Mouse (Mus musculus) embryonic facial prominence, embryonic 14.5 days (tissue): ENCODE data around the gene Card10. TPM values are rescaled to one million over a fixed set of nuclear protein-coding genes. Genes with fewer than 3 reads are reported as not detected.
A peak's percentile ranks its signal among the peaks of the same experiment; 100 is the strongest.

Experiments used
- ATAC-seq: fragments of 200-750 bp; cut with Nextera tagmentation; 2 replicates; pipeline ENCODE4 v1.8.0; 2017; ENCODE audit warnings: low read depth, moderate number of reproducible peaks, moderate TSS enrichment
- DNase-seq: peaks from one replicate; pipeline ENCODE4 v3.0.0-alpha.2; 2015; ENCODE audit warnings: low spot score
- H3K27ac ChIP-seq: fragments of 300-500 bp; sonication (generic); replicated peaks from 2 replicates; pipeline ENCODE4 v1.5.1; 2014; ENCODE audit warnings: low read depth, mild to moderate bottlenecking, low read length, moderate library complexity
- H3K27me3 ChIP-seq: fragments of 300-500 bp; sonication (generic); replicated peaks from 2 replicates; pipeline ENCODE4 v1.6.1; 2014; ENCODE audit warnings: low read length; ENCODE audit not compliant: control insufficient read depth, insufficient read depth
- H3K36me3 ChIP-seq: fragments of 300-500 bp; sonication (generic); 2 replicates; pipeline ENCODE4 v1.6.1; 2014; ENCODE audit warnings: low read length, mixed read lengths; ENCODE audit not compliant: control insufficient read depth, insufficient read depth
- H3K4me1 ChIP-seq: fragments of 300-500 bp; sonication (generic); 2 replicates; pipeline ENCODE4 v1.6.1; 2014; ENCODE audit warnings: antibody characterized with exemption, low read length; ENCODE audit not compliant: control insufficient read depth, insufficient read depth
- H3K4me2 ChIP-seq: fragments of 300-500 bp; sonication (generic); 2 replicates; pipeline ENCODE4 v1.6.1; 2014; ENCODE audit warnings: low read depth, mild to moderate bottlenecking, low read length, moderate library complexity, mixed read lengths
- H3K4me3 ChIP-seq: fragments of 300-500 bp; sonication (generic); 2 replicates; pipeline ENCODE4 v1.5.1; 2014; ENCODE audit warnings: low read depth, mild to moderate bottlenecking, low read length
- H3K9ac ChIP-seq: fragments of 300-500 bp; sonication (generic); 2 replicates; pipeline ENCODE4 v1.6.1; 2014; ENCODE audit warnings: low read depth, mild to moderate bottlenecking, low read length, moderate library complexity, mixed read lengths
- H3K9me3 ChIP-seq: fragments of 300-500 bp; sonication (generic); 2 replicates; pipeline ENCODE4 v1.6.1; 2016; ENCODE audit warnings: low read length; ENCODE audit not compliant: control insufficient read depth
- WGBS: fragments of 180-500 bp; shearing (Covaris S2); extraction: QIAGEN DNeasy Blood & Tissue Kit; methylation state at CpG from one replicate; pipeline ENCODE4 v1.1.7; 2014; 5-methylcytosine and 5-hydroxymethylcytosine counted together
- polyA plus RNA-seq: library from polyadenylated mRNA; unstranded; fragments of >200 nt; fragmentation: Nextera tagmentation; extraction: Ambion mirVana; gene quantifications from 2 replicates; pipeline ENCODE4 v1.2.1, GENCODE M21; 2014

Gene Card10
- polyA plus RNA-seq, 1 experiment from 2014 or later, result 6.1 TPM

- peaks cover 22% of the 10 kb centered on the region for H3K36me3 ChIP-seq
- no peak overlapping the region for H3K4me3 ChIP-seq
- peaks cover 25% of the 10 kb centered on the region for H3K4me1 ChIP-seq
- no peaks in the 10 kb centered on the region; the same call in none of the 2 replicates for H3K27me3 ChIP-seq
- no peak for ATAC-seq
- H3K4me2 ChIP-seq, result peak overlapping the region; percentile 87; the same call in 1 of the 2 replicates
- no peak overlapping the region for H3K9ac ChIP-seq
- 76% methylated on average over 8 of the region's 8 CpGs for WGBS
- no peaks in the 10 kb centered on the region for H3K9me3 ChIP-seq
- H3K27ac ChIP-seq, result 0 out of 2 replicates have a peak overlapping the region, but pooled peaks have one; percentile 23
- DNase-seq, result no peak
These were observed 43.0 kb upstream of the Card10 start for GRCm38 (mm10) chr15:78845867-78846266.

GRCm38 (mm10) chr15:78845321-78845720 lies 42.5 kb upstream of the Card10 start:
- DNase-seq (no peak), ATAC-seq (no peak)
- 58% methylated on average over 11 of the region's 11 CpGs for WGBS
- H3K4me2 ChIP-seq, result peak overlapping the region; percentile 87
- H3K27me3 ChIP-seq, result no peaks in the 10 kb centered on the region; the same call in none of the 2 replicates
- no peaks in the 10 kb centered on the region for H3K9me3 ChIP-seq
- H3K4me1 ChIP-seq, result peaks cover 31% of the 10 kb centered on the region
- H3K36me3 ChIP-seq, result peaks cover 22% of the 10 kb centered on the region
- H3K9ac ChIP-seq, result 0 out of 2 replicates have a peak overlapping the region, but pooled peaks have one; percentile 42
- peak overlapping the region; percentile 88; the same call in 1 of the 2 replicates for H3K27ac ChIP-seq
- peak overlapping the region; percentile 72 for H3K4me3 ChIP-seq

- Histone ChIP-seq H3K9me3 (no peaks in the 10 kb centered on the region), H3K4me1 (peaks cover 36% of the 10 kb centered on the region), H3K4me2 (peak overlapping the region; percentile 87), H3K27ac (peak overlapping the region; percentile 88; the same call in 1 of the 2 replicates), H3K9ac (0 out of 2 replicates have a peak overlapping the region, but pooled peaks have one; percentile 81), H3K4me3 (peak overlapping the region; percentile 72), H3K27me3 (no peaks in the 10 kb centered on the region; the same call in none of the 2 replicates), H3K36me3 (peaks cover 22% of the 10 kb centered on the region)
- ATAC-seq (no peak), DNase-seq (peak; percentile 69)
- WGBS, result 31% methylated on average over 9 of the region's 9 CpGs
These were observed 41.9 kb upstream of the Card10 start for GRCm38 (mm10) chr15:78844791-78845190.

- Histone ChIP-seq H3K27ac (peak overlapping the region; percentile 88), H3K27me3 (no peaks in the 10 kb centered on the region; the same call in none of the 2 replicates), H3K4me3 (peak overlapping the region; percentile 72), H3K9ac (peak overlapping the region; percentile 81), H3K36me3 (peaks cover 16% of the 10 kb centered on the region; the same call in 1 of the 2 replicates), H3K4me1 (peaks cover 46% of the 10 kb centered on the region), H3K9me3 (no peaks in the 10 kb centered on the region), H3K4me2 (peak overlapping the region; percentile 87)
- no peak for ATAC-seq
- 31% methylated on average over 21 of the region's 21 CpGs for WGBS
- no peak for DNase-seq
These were observed 41.0 kb upstream of the Card10 start for GRCm38 (mm10) chr15:78843581-78844469.

- Histone ChIP-seq H3K4me1 (peaks cover 47% of the 10 kb centered on the region), H3K27ac (peak within 1 kb of the TSS; percentile 88), H3K4me3 (peak within 1 kb of the TSS; percentile 72), H3K9ac (peak within 1 kb of the TSS; percentile 81), H3K36me3 (peaks cover 7% of the 10 kb centered on the region; the same call in 1 of the 2 replicates), H3K27me3 (no peaks in the 10 kb centered on the region; the same call in none of the 2 replicates), H3K4me2 (peak within 1 kb of the TSS; percentile 87), H3K9me3 (no peaks in the 10 kb centered on the region)
- ATAC-seq, result peak; percentile 79
- WGBS, result 1% methylated on average over 40 of the region's 86 CpGs
- peak; percentile 71 for DNase-seq
These were observed 39.7 kb upstream of the Card10 start, which contains the start of gene Cdc42ep1 for GRCm38 (mm10) chr15:78842371-78843163. Gene Cdc42ep1, plus strand, starts transcription at chr15:78842624.

- Histone ChIP-seq H3K9me3 (no peaks in the 10 kb centered on the region), H3K27me3 (no peaks in the 10 kb centered on the region; the same call in none of the 2 replicates), H3K4me1 (peaks cover 47% of the 10 kb centered on the region), H3K36me3 (no peaks in the 10 kb centered on the region), H3K27ac (no peak overlapping the region), H3K9ac (no peak overlapping the region), H3K4me3 (no peak overlapping the region), H3K4me2 (no peak overlapping the region; the same call in 1 of the 2 replicates)
- WGBS, result 37% methylated on average over 6 of the region's 6 CpGs
- DNase-seq, result no peak
- ATAC-seq, result no peak
These were observed 38.4 kb upstream of the Card10 start for GRCm38 (mm10) chr15:78841161-78841790.

GRCm38 (mm10) chr15:78840751-78841150 lies 37.9 kb upstream of the Card10 start:
- Histone ChIP-seq H3K4me1 (peaks cover 53% of the 10 kb centered on the region), H3K27me3 (no peaks in the 10 kb centered on the region; the same call in none of the 2 replicates), H3K9ac (no peak overlapping the region), H3K27ac (no peak overlapping the region; the same call in 1 of the 2 replicates), H3K4me2 (no peak overlapping the region), H3K36me3 (no peaks in the 10 kb centered on the region), H3K9me3 (no peaks in the 10 kb centered on the region), H3K4me3 (no peak overlapping the region)
- WGBS, result 33% methylated on average over 11 of the region's 11 CpGs
- DNase-seq (no peak), ATAC-seq (no peak)
